Mouse (Mus musculus): ENCODE results near the gene Qk. TPM values are rescaled to one million over a fixed set of nuclear protein-coding genes. Genes with fewer than 3 reads are reported as not detected.
A peak's percentile ranks its signal among the peaks of the same experiment; 100 is the strongest.

Gene Qk
- polyA plus RNA-seq, 1 experiment from 2014 or later, result 44.0 TPM

DNA sequence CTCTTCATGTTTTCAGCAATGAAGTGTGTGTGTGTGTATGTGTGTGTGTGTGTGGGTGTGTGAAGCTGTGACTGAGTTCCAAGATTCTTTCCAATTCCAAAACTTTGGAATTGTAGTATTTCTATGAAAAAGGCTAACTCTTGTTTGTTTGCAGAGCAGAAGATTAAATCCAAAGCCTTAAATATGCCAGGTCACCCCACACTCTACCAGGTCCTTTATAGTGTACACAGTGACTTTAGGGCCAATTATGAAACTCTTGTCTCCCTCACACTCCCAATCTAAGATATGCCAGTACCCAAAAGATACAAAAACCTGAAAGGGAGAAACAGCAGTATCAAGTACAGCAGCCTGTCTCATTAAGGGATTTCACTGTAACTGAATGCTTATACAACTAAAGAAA lies 15.7 kb downstream of the Qk start:
- H3K4me2 ChIP-seq, result peak overlapping the region; percentile 9; the same call in 1 of the 2 replicates

DNA sequence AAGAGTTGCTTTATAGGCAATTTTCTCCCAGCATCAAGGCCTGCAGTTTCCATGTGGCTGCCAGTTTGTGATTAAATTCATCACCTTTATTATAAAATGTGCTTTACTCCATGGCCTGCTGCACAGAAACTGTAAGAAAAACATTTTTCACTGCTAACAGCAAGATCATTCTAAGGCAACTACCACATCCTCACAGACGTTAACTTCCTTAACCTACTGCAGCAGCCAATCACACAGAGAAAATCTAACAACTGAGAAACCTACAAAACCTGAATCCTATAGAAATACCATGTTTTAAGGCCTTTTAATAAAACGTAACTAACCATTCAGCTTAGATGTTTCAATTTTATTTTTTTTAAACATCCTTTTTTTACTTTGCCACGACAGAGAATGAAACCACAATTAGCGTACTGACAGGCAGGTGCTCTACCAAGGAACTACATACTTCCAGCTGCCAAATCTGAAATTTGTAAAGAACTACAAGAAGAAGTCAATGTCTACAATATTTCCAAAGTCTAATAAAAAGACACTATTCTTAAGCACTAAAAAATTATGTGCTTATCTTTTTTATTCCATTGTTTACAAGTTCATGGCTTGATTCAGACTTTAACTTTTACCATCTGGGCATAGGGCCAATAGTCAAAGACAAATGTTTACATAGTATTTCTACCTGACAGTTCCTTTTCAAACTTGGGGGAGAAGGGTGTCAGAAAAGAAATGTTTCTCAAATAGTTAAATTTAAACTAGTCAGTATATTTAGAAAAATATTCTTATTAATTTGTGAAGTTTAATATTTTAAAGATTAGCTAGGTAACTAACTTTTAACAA lies 18.5 kb downstream of the Qk start:
- Histone ChIP-seq H3K9ac (replicated peaks) (no peak overlapping the region), H3K27ac (replicated peaks) (no peak overlapping the region), H3K27me3 (replicated peaks) (no peaks in the 10 kb centered on the region), H3K36me3 (no peaks in the 10 kb centered on the region), H3K4me1 (peaks cover 9% of the 10 kb centered on the region; the same call in 1 of the 2 replicates), H3K9me3 (replicated peaks) (no peaks in the 10 kb centered on the region), H3K4me2 (0 out of 2 replicates have a peak overlapping the region, but pooled peaks have one; percentile 3), H3K4me3 (replicated peaks) (no peak overlapping the region)
- WGBS, result 43% methylated on average over 4 of the region's 4 CpGs
- ATAC-seq (ENCODE audit: low FRiP score), result no peak

More for the DNA sequence above, 15.7 kb downstream of the Qk start:
- Histone ChIP-seq H3K9me3 (replicated peaks) (no peaks in the 10 kb centered on the region), H3K27me3 (replicated peaks) (no peaks in the 10 kb centered on the region), H3K4me1 (peaks cover 6% of the 10 kb centered on the region), H3K27ac (replicated peaks) (0 out of 2 replicates have a peak overlapping the region, but pooled peaks have one; percentile 28), H3K9ac (replicated peaks) (no peak overlapping the region), H3K4me3 (replicated peaks) (no peak overlapping the region), H3K36me3 (no peaks in the 10 kb centered on the region)
- no peak for ATAC-seq (ENCODE audit: low FRiP score)

DNA sequence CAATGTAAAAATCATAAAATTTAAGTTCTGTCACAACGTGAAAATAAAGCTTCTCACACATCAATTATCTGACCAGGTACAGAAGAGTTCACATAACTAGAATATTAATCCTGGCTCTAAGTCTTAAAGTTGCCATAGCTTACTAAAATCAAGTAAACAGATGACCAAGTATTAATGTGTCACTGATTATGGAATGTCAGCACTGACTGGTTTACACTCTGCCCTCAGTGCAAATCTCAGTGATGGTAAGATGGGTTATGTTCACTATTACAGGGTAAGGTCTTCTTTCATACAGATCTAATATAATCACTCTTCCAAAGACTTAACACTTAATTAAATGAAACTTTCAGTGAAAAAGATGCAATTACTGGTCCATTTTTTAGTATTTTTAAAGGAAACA lies 20.3 kb downstream of the Qk start:
- 57% methylated on average over 1 of the region's 1 CpGs for WGBS
- no peak overlapping the region for H3K4me2 ChIP-seq
- H3K27me3 ChIP-seq (replicated peaks), result no peaks in the 10 kb centered on the region
- peaks cover 9% of the 10 kb centered on the region; the same call in 1 of the 2 replicates for H3K4me1 ChIP-seq
- no peak overlapping the region for H3K4me3 ChIP-seq (replicated peaks)
- no peak for ATAC-seq (ENCODE audit: low FRiP score)
- H3K36me3 ChIP-seq, result no peaks in the 10 kb centered on the region
- H3K27ac ChIP-seq (replicated peaks), result no peak overlapping the region
- H3K9me3 ChIP-seq (replicated peaks), result no peaks in the 10 kb centered on the region
- no peak overlapping the region for H3K9ac ChIP-seq (replicated peaks)

DNA sequence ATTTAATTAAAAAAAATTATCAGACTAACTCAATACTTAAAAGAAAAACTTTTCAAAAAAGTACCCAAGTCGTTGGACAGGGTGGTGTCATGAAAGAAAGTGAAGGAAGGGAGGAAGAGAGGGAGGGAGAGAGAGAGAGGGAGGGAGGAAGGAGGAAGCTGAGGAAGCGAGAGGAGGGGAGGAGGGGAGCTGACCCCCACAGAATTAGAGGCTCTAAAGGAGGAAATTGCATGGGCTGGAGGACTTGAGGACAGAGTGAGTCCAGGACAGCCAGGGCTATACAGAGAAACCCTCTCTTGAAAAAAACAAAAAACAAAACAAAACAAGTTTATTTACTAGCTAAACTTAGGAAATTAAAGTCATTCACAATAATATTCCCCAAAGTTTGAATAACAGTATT lies 27.1 kb downstream of the Qk start:
- H3K4me2 ChIP-seq, result no peak overlapping the region
- no peaks in the 10 kb centered on the region for H3K9me3 ChIP-seq (replicated peaks)
- no peak overlapping the region for H3K4me3 ChIP-seq (replicated peaks)
- no peaks in the 10 kb centered on the region for H3K36me3 ChIP-seq
- H3K4me1 ChIP-seq, result peaks cover 6% of the 10 kb centered on the region; the same call in 1 of the 2 replicates
- H3K9ac ChIP-seq (replicated peaks), result no peak overlapping the region
- 62% methylated on average over 2 of the region's 2 CpGs for WGBS
- no peak for ATAC-seq (ENCODE audit: low FRiP score)
- no peaks in the 10 kb centered on the region for H3K27me3 ChIP-seq (replicated peaks)
- H3K27ac ChIP-seq (replicated peaks), result no peak overlapping the region

DNA sequence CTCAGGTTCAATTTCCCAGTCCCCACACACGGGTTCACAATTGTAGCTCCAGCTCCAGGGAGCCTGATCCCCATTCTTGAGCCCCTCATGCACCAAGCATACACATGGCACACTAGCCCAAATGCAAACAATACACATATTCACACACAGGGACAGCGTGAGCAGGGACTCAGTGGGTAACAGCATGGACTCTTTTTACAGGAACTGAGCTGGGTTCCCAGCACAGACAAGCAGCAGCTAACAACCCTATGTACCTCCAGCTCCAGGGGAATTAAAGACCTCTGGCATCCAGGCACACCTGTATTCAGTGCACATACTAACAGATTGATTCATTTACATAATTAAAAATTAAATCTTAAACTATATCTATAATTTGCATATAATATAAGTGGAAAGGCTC lies 34.9 kb downstream of the Qk start:
- Histone ChIP-seq H3K27ac (replicated peaks) (no peak overlapping the region), H3K9me3 (replicated peaks) (no peaks in the 10 kb centered on the region), H3K4me3 (replicated peaks) (no peak overlapping the region), H3K36me3 (no peaks in the 10 kb centered on the region), H3K4me1 (peaks cover 16% of the 10 kb centered on the region), H3K9ac (replicated peaks) (no peak overlapping the region), H3K27me3 (replicated peaks) (no peaks in the 10 kb centered on the region), H3K4me2 (peak overlapping the region; percentile 27)
- WGBS, result 54% methylated on average over 2 of the region's 2 CpGs
- ATAC-seq (ENCODE audit: low FRiP score), result no peak

DNA sequence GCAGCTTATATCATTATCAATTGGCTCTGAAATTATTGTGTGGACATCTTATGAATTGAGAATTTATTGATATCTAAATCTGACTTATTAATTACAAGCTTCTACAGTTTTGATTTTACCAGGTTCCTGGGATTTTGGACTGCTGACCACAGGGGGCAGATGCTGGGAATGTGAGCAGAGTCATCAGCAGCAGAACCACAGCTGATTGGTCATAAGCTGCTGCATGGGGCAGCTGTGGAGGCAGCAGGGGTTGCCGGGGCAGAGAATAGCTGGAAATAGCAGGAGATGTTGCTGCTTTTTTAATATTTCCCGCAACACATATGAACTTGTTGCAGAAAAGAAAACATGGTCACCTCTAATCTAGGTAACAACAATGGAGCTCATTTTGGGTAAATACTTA lies 40.1 kb downstream of the Qk start:
- Histone ChIP-seq H3K27me3 (replicated peaks) (no peaks in the 10 kb centered on the region), H3K4me3 (replicated peaks) (no peak overlapping the region), H3K4me2 (no peak overlapping the region), H3K9ac (replicated peaks) (no peak overlapping the region), H3K4me1 (no peaks in the 10 kb centered on the region), H3K9me3 (replicated peaks) (no peaks in the 10 kb centered on the region), H3K36me3 (no peaks in the 10 kb centered on the region), H3K27ac (replicated peaks) (no peak overlapping the region)
- ATAC-seq (ENCODE audit: low FRiP score), result no peak
- WGBS, result 67% methylated on average over 2 of the region's 2 CpGs

DNA sequence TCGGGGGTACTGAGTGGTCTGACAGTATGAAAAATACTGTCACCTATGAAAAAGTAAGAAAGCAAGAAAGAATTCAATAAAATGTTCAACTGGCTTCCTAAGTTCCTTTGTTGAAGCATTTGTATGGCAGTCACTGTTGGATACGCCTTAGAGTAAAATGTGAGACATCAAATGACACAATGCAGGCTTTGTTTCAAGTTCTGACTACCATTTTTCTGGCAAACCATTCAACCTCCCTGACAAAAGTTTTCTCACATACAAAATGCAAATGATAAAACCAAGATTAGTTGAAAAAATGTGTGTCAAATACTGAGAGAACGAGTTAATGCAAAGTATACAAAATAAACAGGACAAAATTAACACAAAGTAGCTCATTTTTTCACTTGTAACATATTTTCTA lies 50.1 kb downstream of the Qk start:
- no peaks in the 10 kb centered on the region for H3K4me1 ChIP-seq
- H3K36me3 ChIP-seq, result no peaks in the 10 kb centered on the region
- H3K27ac ChIP-seq (replicated peaks), result no peak overlapping the region
- no peak overlapping the region for H3K9ac ChIP-seq (replicated peaks)
- no peak for ATAC-seq (ENCODE audit: low FRiP score)
- H3K27me3 ChIP-seq (replicated peaks), result no peaks in the 10 kb centered on the region
- no peaks in the 10 kb centered on the region for H3K9me3 ChIP-seq (replicated peaks)
- 24% methylated on average over 3 of the region's 3 CpGs for WGBS
- no peak overlapping the region for H3K4me2 ChIP-seq
- no peak overlapping the region for H3K4me3 ChIP-seq (replicated peaks)

DNA sequence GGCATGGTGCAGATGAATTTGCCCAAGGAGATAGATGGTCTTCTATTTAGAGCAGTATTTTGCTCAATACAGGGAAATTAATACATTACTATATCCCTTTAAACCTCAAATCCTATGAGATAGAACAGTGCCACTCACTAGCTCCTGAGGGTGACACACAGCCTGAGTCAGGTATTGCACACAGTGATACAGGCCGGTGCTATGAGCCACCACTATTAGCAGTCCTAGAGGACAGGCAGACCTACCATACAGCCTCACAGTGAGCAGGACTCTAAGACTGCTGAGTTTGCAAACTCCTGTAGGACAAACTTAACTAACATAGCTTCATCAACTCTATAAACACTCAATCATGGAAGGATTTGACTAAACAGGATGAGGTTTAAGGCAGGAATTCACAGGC lies 51.2 kb downstream of the Qk start:
- Histone ChIP-seq H3K27ac (replicated peaks) (no peak overlapping the region), H3K4me2 (no peak overlapping the region), H3K9me3 (replicated peaks) (no peaks in the 10 kb centered on the region), H3K4me3 (replicated peaks) (no peak overlapping the region), H3K4me1 (no peaks in the 10 kb centered on the region), H3K9ac (replicated peaks) (no peak overlapping the region), H3K27me3 (replicated peaks) (no peaks in the 10 kb centered on the region), H3K36me3 (no peaks in the 10 kb centered on the region)
- ATAC-seq (ENCODE audit: low FRiP score), result no peak
- 63% methylated on average over 1 of the region's 1 CpGs for WGBS

DNA sequence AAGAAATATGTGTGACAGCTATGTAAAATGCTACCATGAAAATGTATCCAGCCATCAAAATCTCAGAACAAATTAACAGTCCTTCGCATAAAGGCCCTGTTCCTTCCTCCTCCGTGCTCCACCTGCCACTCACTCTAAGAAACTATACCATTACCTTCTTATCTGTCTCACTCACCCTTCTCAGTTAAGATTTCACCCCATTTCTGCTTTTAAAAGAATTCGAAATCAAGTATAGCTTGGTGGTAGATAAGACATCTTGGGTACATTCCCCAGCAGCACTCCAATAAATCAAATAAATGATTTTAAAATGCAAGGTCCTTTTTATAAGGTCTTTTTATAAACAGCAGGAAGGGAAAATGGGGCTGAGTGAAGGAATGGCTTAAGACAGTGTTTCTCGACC lies 53.4 kb downstream of the Qk start:
- WGBS, result 77% methylated on average over 4 of the region's 4 CpGs
- no peak for ATAC-seq (ENCODE audit: low FRiP score)
- H3K9ac ChIP-seq (replicated peaks), result no peak overlapping the region

DNA sequence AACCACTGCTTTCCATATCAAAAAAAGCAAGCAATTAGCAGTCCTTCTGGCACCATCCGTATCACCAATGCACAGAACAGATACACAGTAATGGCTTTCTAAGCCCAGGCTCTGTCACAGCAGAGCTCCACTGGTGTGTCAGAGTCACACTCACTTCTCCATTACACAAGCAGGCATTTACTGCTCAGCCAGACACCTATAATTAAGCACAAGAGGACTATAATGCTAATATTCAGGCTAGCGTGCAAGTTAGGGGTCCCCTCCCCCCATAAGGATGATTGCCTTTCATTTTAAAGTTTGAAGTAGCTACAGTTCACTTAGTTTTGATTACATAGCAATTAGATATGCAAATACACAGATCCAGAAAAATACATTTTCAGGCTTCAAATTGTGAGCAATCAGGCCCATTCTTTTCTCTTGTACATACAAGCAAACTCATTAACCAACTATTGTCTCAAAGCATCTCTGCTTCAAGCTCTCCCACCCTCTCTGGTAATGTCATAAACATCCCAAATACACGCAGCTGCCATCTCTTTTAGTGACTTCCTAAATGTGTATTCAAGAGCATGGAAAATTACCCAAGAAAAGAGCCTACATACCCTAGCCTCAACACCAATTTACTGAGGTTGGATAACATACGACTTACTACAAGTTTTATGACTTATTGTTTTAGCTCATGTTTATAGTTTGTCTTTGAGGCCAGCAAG lies 68.2 kb downstream of the Qk start:
- Histone ChIP-seq H3K9ac (replicated peaks) (no peak overlapping the region), H3K4me2 (no peak overlapping the region), H3K27me3 (replicated peaks) (no peaks in the 10 kb centered on the region), H3K4me1 (peaks cover 16% of the 10 kb centered on the region), H3K36me3 (no peaks in the 10 kb centered on the region), H3K4me3 (replicated peaks) (no peak overlapping the region), H3K9me3 (replicated peaks) (no peaks in the 10 kb centered on the region), H3K27ac (replicated peaks) (0 out of 2 replicates have a peak overlapping the region, but pooled peaks have one; percentile 28)
- 17% methylated on average over 4 of the region's 4 CpGs for WGBS
- ATAC-seq (ENCODE audit: low FRiP score), result peak; percentile 38; the same call in 1 of the 2 replicates

More for the DNA sequence above, 53.4 kb downstream of the Qk start:
- Histone ChIP-seq H3K36me3 (no peaks in the 10 kb centered on the region), H3K4me2 (no peak overlapping the region), H3K4me3 (replicated peaks) (no peak overlapping the region), H3K9me3 (replicated peaks) (no peaks in the 10 kb centered on the region), H3K27me3 (replicated peaks) (no peaks in the 10 kb centered on the region), H3K4me1 (no peaks in the 10 kb centered on the region), H3K27ac (replicated peaks) (no peak overlapping the region)

DNA sequence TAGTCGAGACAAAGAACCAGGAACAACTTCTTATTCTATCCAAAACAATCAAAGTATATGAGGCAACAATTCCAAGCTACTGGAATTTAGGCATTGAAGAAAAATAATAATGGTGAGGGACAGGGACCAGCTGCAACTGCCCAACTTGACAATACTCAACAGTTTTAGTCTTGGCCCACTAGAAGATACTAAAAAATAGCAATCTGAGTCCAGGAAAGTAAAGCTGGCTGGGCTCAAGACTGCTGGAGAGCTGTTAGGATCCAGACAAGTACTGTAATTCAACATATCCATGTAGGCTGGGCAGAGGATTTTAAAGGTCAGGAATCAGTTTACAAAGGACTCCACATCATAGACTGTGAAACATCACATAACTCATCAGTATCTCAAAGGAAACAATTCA lies 79.6 kb downstream of the Qk start:
- Histone ChIP-seq H3K36me3 (no peaks in the 10 kb centered on the region), H3K9me3 (replicated peaks) (no peaks in the 10 kb centered on the region), H3K27me3 (replicated peaks) (no peaks in the 10 kb centered on the region), H3K9ac (replicated peaks) (no peak overlapping the region), H3K4me2 (no peak overlapping the region), H3K4me3 (replicated peaks) (no peak overlapping the region), H3K27ac (replicated peaks) (no peak overlapping the region), H3K4me1 (peaks cover 14% of the 10 kb centered on the region)
- ATAC-seq (ENCODE audit: low FRiP score), result no peak
- WGBS, result 90% methylated on average over 1 of the region's 1 CpGs

DNA sequence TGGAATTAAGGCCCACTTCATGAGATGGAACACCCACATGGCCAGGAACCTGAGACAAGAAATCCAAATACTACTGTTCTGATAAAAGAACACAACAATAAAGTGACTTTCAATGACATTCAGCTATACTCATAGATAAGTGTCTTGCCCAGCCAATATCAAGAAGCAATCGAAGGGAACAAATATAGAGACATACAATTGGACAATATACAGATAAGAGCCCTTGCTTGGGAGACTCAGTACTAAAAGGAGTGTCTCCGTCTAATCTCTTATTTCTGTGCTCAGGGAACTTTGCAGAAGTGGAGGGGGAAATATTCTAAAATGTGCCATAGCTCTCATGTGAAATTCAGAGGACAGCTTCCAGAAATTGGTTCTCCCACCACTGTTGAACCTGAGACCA lies 83.1 kb downstream of the Qk start:
- 93% methylated on average over 2 of the region's 2 CpGs for WGBS
- Histone ChIP-seq H3K9me3 (replicated peaks) (no peaks in the 10 kb centered on the region), H3K4me1 (peaks cover 9% of the 10 kb centered on the region), H3K27ac (replicated peaks) (no peak overlapping the region), H3K4me2 (no peak overlapping the region), H3K36me3 (no peaks in the 10 kb centered on the region), H3K27me3 (replicated peaks) (no peaks in the 10 kb centered on the region), H3K9ac (replicated peaks) (no peak overlapping the region), H3K4me3 (replicated peaks) (no peak overlapping the region)
- ATAC-seq (ENCODE audit: low FRiP score), result no peak
